In genomic region chr5:115347564-115347963, GRCm38 (mm10) we compare ENCODE assay signal across 1 mouse cellular context.
TF ChIP-seq lines count a peak whose summit lies in the region.

No protein-coding gene starts in this region.

TF ChIP-seq in CH12.LX, 34 proteins besides CTCF, POLR2A, EP300 and RAD21:
- TF ChIP-seq TCF12 (IDR thresholded peaks at IDR 0.05; ENCODE audit: low read depth, low read length) (no peak), KAT2A (IDR thresholded peaks at IDR 0.05; ENCODE audit: insufficient replicate concordance, low read length) (no peak), MXI1 (IDR thresholded peaks at IDR 0.05; ENCODE audit: low read depth, low read length) (peak; percentile 52; the same call in 1 of the 2 replicates), BHLHE40 (IDR thresholded peaks at IDR 0.05; ENCODE audit: low read depth, low read length) (no peak), SIN3A (IDR thresholded peaks at IDR 0.05; ENCODE audit: low read length) (peak; percentile 91), NELFE (IDR thresholded peaks at IDR 0.05; ENCODE audit: low read depth, low read length) (no peak), NRF1 (IDR thresholded peaks at IDR 0.05; ENCODE audit: low read depth, low read length) (no peak), CHD2 (IDR thresholded peaks at IDR 0.05; ENCODE audit: low read length) (no peak), ELF1 (IDR thresholded peaks at IDR 0.05; ENCODE audit: low read depth, low read length) (no peak), UBTF (IDR thresholded peaks at IDR 0.05; ENCODE audit: low read depth, low read length) (0 out of 2 replicates have a peak, but pooled peaks have one; percentile 22), ZKSCAN1 (IDR thresholded peaks at IDR 0.05; ENCODE audit: borderline replicate concordance, low read depth, low read length) (no peak), MEF2A (IDR thresholded peaks at IDR 0.05; ENCODE audit: borderline replicate concordance, low read depth, low read length) (no peak; the same call in 1 of the 2 replicates), IRF4 (IDR thresholded peaks at IDR 0.05; ENCODE audit: low read depth, low read length) (peak; percentile 48; the same call in 1 of the 2 replicates), MAZ (IDR thresholded peaks at IDR 0.05; ENCODE audit: low read depth, low read length) (0 out of 2 replicates have a peak, but pooled peaks have one; percentile 58), MYC (IDR thresholded peaks at IDR 0.05; ENCODE audit: low read depth, low read length) (0 out of 2 replicates have a peak, but pooled peaks have one; percentile 23), SMC3 (IDR thresholded peaks at IDR 0.05; ENCODE audit: low read depth, low read length) (peak; percentile 77), CHD1 (IDR thresholded peaks at IDR 0.05; ENCODE audit: low read depth, low read length) (no peak)
